8 mouse cellular contexts compared by ENCODE assay signal in the genomic region with DNA sequence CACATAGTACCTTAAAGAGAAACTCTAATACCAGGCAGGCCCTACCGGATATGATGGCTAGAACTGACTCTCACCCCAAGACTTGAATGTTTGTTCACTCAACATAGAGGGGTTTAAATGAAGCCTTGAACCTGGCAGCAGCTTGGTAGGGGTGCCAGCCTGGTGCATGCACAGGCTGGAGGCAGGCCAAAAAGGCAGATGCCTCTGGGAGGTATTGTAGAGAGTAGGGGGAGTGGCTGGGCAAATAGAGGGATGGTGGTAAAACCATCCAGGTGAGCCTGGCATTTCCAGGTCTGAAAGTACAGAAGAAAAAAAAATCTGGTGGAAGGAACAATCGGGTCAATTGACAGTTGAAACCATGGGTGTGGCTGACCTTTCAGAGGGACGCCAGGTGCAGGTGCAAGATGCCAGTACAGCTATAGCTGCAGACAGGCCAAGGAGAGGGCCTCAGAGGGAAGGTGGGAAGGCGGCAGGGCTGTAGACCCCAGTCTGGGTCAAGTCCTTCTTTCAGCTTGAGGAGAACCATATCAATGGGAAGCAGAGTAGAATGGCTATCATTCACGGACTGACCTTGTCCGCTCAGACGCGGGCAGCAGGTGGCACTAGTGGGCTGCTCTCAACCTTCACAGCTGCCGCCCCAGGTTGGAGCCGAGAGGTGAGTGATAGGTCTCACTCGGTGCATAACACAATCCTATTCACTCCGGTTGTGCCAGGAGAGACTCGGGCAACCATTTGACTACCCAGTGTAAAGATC. TPM values are rescaled to one million over a fixed set of nuclear protein-coding genes. Genes with fewer than 3 reads are reported as not detected.
DNase-seq lines count a peak whose midpoint lies in the region; ATAC-seq lines count a peak whose summit lies in the region.

No protein-coding gene starts in this region.

- peak; percentile 65 for DNase-seq in ovary, postnatal 36 days (ENCODE audit: low spot score)
- no peak for DNase-seq in ovary, adult 18-20 months (ENCODE audit: low spot score)
- DNase-seq in cerebellum, adult 9-11 months, result peak; percentile 82
- peak; percentile 44 to 65 for DNase-seq in gastrocnemius, adult 8-10 months (ENCODE audit: low spot score in 2 of 2)
- DNase-seq in intestine, embryonic 14.5 days (ENCODE audit: low spot score), result peak; percentile 84
- DNase-seq in midbrain, embryonic 11.5 days (ENCODE audit: low spot score, missing footprints), result peak; percentile 96
- DNase-seq in spleen, postnatal 10 days (ENCODE audit: low spot score in 2 of 2), result peak; percentile 79 to 90

- H3K36me3 ChIP-seq in intestine, embryonic 14.5 days (ENCODE audit: control insufficient read depth, insufficient read depth, low read length), result no peaks in the 10 kb centered on the region
- H3K36me3 ChIP-seq in limb, embryonic 12.5 days, result no peaks in the 10 kb centered on the region
- no peaks in the 10 kb centered on the region for H3K36me3 ChIP-seq in midbrain, embryonic 11.5 days (ENCODE audit: control insufficient read depth, insufficient read depth, low read length)

- no peak overlapping the region for H3K4me3 ChIP-seq in intestine, embryonic 14.5 days (ENCODE audit: low read depth, low read length)
- no peak overlapping the region for H3K4me3 ChIP-seq in limb, embryonic 12.5 days (replicated peaks)
- H3K4me3 ChIP-seq in midbrain, embryonic 11.5 days (ENCODE audit: low read depth, low read length), result no peak overlapping the region

- peak; percentile 77; the same call in 1 of the 2 replicates for ATAC-seq in intestine, embryonic 14.5 days (replicated peaks; ENCODE audit: low FRiP score, low TSS enrichment, low read depth)
- no peak for ATAC-seq in limb, embryonic 12.5 days (ENCODE audit: insufficient number of reproducible peaks, insufficient read depth, low FRiP score, low TSS enrichment, low read depth)
- ATAC-seq in midbrain, embryonic 11.5 days (ENCODE audit: low FRiP score), result peak; percentile 76

- no peaks in the 10 kb centered on the region for H3K4me1 ChIP-seq in intestine, embryonic 14.5 days (replicated peaks; ENCODE audit: control insufficient read depth, insufficient read depth, low read length)
- no peaks in the 10 kb centered on the region for H3K4me1 ChIP-seq in limb, embryonic 12.5 days (replicated peaks)
- peaks cover 3% of the 10 kb centered on the region; the same call in 1 of the 2 replicates for H3K4me1 ChIP-seq in midbrain, embryonic 11.5 days (ENCODE audit: control insufficient read depth, insufficient read depth, low read length)

- no peak overlapping the region for H3K27ac ChIP-seq in intestine, embryonic 14.5 days (ENCODE audit: low read depth)
- no peak overlapping the region for H3K27ac ChIP-seq in limb, embryonic 12.5 days
- H3K27ac ChIP-seq in midbrain, embryonic 11.5 days (ENCODE audit: low read depth, low read length), result no peak overlapping the region

- H3K9me3 ChIP-seq in intestine, embryonic 14.5 days (ENCODE audit: control insufficient read depth, low read length), result no peaks in the 10 kb centered on the region
- no peaks in the 10 kb centered on the region for H3K9me3 ChIP-seq in limb, embryonic 12.5 days
- no peaks in the 10 kb centered on the region for H3K9me3 ChIP-seq in midbrain, embryonic 11.5 days (ENCODE audit: control insufficient read depth, low read length)

- WGBS in intestine, embryonic 14.5 days, result 13% methylated on average over 13 of the region's 13 CpGs
- WGBS in limb, embryonic 12.5 days, result 16% methylated on average over 13 of the region's 13 CpGs
- WGBS in midbrain, embryonic 11.5 days, result 15% methylated on average over 13 of the region's 13 CpGs

- no peak overlapping the region for H3K9ac ChIP-seq in intestine, embryonic 14.5 days (ENCODE audit: low read length)
- no peak overlapping the region for H3K9ac ChIP-seq in limb, embryonic 12.5 days (replicated peaks)
- H3K9ac ChIP-seq in midbrain, embryonic 11.5 days (ENCODE audit: low read length), result 0 out of 2 replicates have a peak overlapping the region, but pooled peaks have one; percentile 9

- H3K27me3 ChIP-seq in intestine, embryonic 14.5 days (replicated peaks; ENCODE audit: control insufficient read depth, insufficient read depth, low read length), result peaks cover 4% of the 10 kb centered on the region; the same call in 1 of the 2 replicates
- H3K27me3 ChIP-seq in limb, embryonic 12.5 days, result peaks cover 45% of the 10 kb centered on the region
- H3K27me3 ChIP-seq in midbrain, embryonic 11.5 days (ENCODE audit: control insufficient read depth, insufficient read depth, low read length), result no peaks in the 10 kb centered on the region; the same call in 1 of the 2 replicates

- H3K4me2 ChIP-seq in intestine, embryonic 14.5 days (ENCODE audit: low read length), result peak overlapping the region; percentile 20; the same call in 1 of the 2 replicates
- peak overlapping the region; percentile 33 for H3K4me2 ChIP-seq in limb, embryonic 12.5 days
- H3K4me2 ChIP-seq in midbrain, embryonic 11.5 days, result peak overlapping the region; percentile 23

RNA-seq across cellular contexts. Expression of a gene that starts 9.8 kb away (rescaled TPM):
- 10 to 100 TPM; 53.3 to 58.5 (median 55.9) TPM for total RNA-seq in gastrocnemius, adult 8-10 months (2022)
- 63.0 and 64.8 TPM in 2 replicates for polyA plus RNA-seq in intestine, embryonic 14.5 days (2014; fragmentation: Nextera tagmentation; extraction: Ambion mirVana)
- 62.2 and 64.1 TPM in 2 replicates for polyA plus RNA-seq in limb, embryonic 12.5 days (2016; fragmentation: Nextera tagmentation; extraction: Ambion mirVana)
- 59.2 and 60.2 TPM in 2 replicates for polyA plus RNA-seq in midbrain, embryonic 11.5 days (2014; fragmentation: Nextera tagmentation; extraction: Ambion mirVana)

RNA-seq across cellular contexts. Expression of a gene that starts 25.0 kb away (rescaled TPM):
- total RNA-seq in gastrocnemius, adult 8-10 months (2022), result 10 to 100 TPM; 20.5 to 33.4 (median 27.6) TPM
- polyA plus RNA-seq in intestine, embryonic 14.5 days (2014; fragmentation: Nextera tagmentation; extraction: Ambion mirVana), result 8.1 and 8.8 TPM in 2 replicates
- 0.88 and 1.0 TPM in 2 replicates for polyA plus RNA-seq in limb, embryonic 12.5 days (2016; fragmentation: Nextera tagmentation; extraction: Ambion mirVana)
- 14.5 and 15.7 TPM in 2 replicates for polyA plus RNA-seq in midbrain, embryonic 11.5 days (2014; fragmentation: Nextera tagmentation; extraction: Ambion mirVana)

RNA-seq across cellular contexts. Expression of a gene that starts 49.9 kb away (rescaled TPM):
- total RNA-seq in gastrocnemius, adult 8-10 months (2022), result not detected
- not detected in 2 replicates for polyA plus RNA-seq in intestine, embryonic 14.5 days (2014; fragmentation: Nextera tagmentation; extraction: Ambion mirVana)
- polyA plus RNA-seq in limb, embryonic 12.5 days (2016; fragmentation: Nextera tagmentation; extraction: Ambion mirVana), result not detected in 2 replicates
- polyA plus RNA-seq in midbrain, embryonic 11.5 days (2014; fragmentation: Nextera tagmentation; extraction: Ambion mirVana), result not detected in 2 replicates
